Comparison of ENCODE assay signal across 26 mouse cellular contexts in genomic region chr13:18016604-18017003, GRCm38 (mm10).
"Had no signal": no experiment of that assay in that cellular context is flagged by ENCODE, and none has a peak within 500 bp of the region (broad histone marks: within the 10 kb centered on the region; RNA-seq: fewer than 3 reads in every experiment).

No protein-coding gene starts in this region.

- H3K4me2 ChIP-seq: heart, embryonic 11.5 days; heart, embryonic 13.5 days; heart, embryonic 15.5 days; hindbrain, embryonic 13.5 days; hindbrain, embryonic 15.5 days; kidney, embryonic 15.5 days; limb, embryonic 12.5 days; liver, embryonic 11.5 days; liver, embryonic 13.5 days had no signal

- H3K9ac ChIP-seq: heart, embryonic 13.5 days; heart, embryonic 15.5 days; hindbrain, embryonic 13.5 days; hindbrain, embryonic 15.5 days; kidney, embryonic 15.5 days; limb, embryonic 12.5 days; liver, embryonic 13.5 days had no signal

- ATAC-seq: hindbrain, postnatal 0 days; intestine, embryonic 16.5 days had no signal

- H3K4me3 ChIP-seq: heart, embryonic 13.5 days; heart, embryonic 15.5 days; hindbrain, embryonic 13.5 days; hindbrain, embryonic 15.5 days; kidney, embryonic 15.5 days; layer of hippocampus, adult 2 months; left cerebral cortex, adult 2 months; limb, embryonic 10.5 days; limb, embryonic 12.5 days; liver, embryonic 13.5 days had no signal

- DNase-seq: gastrocnemius, postnatal 14 days; gastrocnemius, postnatal 36 days; heart, adult 18-20 months; heart, postnatal 14 days; heart, postnatal 36 days; kidney, adult 11 months; kidney, adult 2 months; kidney, adult 9 months; kidney, postnatal 10 days; kidney, postnatal 25 days; kidney, postnatal 4 days; liver; liver, embryonic 13.5 days had no signal

- H3K9me3 ChIP-seq: heart, embryonic 13.5 days; heart, embryonic 15.5 days; hindbrain, embryonic 13.5 days; hindbrain, embryonic 15.5 days; kidney, embryonic 15.5 days; limb, embryonic 10.5 days; limb, embryonic 12.5 days; liver, embryonic 13.5 days had no signal

- H3K36me3 ChIP-seq: heart, embryonic 13.5 days; heart, embryonic 15.5 days; hindbrain, embryonic 13.5 days; hindbrain, embryonic 15.5 days; kidney, embryonic 15.5 days; limb, embryonic 10.5 days; limb, embryonic 12.5 days; liver, embryonic 13.5 days had no signal

- H3K4me1 ChIP-seq: heart, embryonic 13.5 days; heart, embryonic 15.5 days; hindbrain, embryonic 13.5 days; hindbrain, embryonic 15.5 days; kidney, embryonic 15.5 days; limb, embryonic 10.5 days; limb, embryonic 12.5 days; liver, embryonic 13.5 days had no signal

- H3K27me3 ChIP-seq: heart, embryonic 13.5 days; heart, embryonic 15.5 days; hindbrain, embryonic 13.5 days; hindbrain, embryonic 15.5 days; kidney, embryonic 15.5 days; limb, embryonic 12.5 days; liver, embryonic 13.5 days had no signal

- H3K27ac ChIP-seq: heart, embryonic 13.5 days; heart, embryonic 15.5 days; hindbrain, embryonic 13.5 days; hindbrain, embryonic 15.5 days; hindbrain, postnatal 0 days; kidney, embryonic 15.5 days; layer of hippocampus, adult 2 months; left cerebral cortex, adult 2 months; limb, embryonic 10.5 days; limb, embryonic 12.5 days; liver, embryonic 13.5 days had no signal
